Comparison of ENCODE assay signal across 7 mouse cellular contexts in the genomic region with DNA sequence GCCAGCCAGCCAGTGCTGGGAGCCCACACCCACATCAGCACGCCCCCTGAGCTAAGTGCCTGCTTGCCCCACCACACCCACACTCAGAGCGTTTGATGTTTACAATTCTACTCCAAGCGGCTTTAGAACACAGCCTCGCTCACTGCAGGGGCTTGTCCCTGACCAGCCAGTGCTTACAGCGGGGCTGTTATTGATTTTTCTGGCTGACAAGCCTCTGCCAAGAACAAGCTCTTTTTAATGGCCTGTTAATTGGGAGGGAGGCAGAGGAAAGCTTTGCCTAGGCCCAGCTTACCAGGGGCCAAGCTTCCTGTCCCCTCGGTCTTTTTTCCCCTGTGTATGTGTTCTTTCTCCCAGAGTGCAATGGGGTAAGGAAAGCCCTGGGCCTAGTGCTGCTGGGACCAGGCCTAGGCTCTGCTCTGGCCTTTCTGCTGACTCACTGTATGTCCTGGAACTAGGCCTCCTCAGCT. TPM values are rescaled to one million over a fixed set of nuclear protein-coding genes. Genes with fewer than 3 reads are reported as not detected.
A peak's percentile ranks its signal among the peaks of the same experiment; 100 is the strongest.
DNase-seq lines count a peak whose midpoint lies in the region; ATAC-seq and TF ChIP-seq lines count a peak whose summit lies in the region.

No protein-coding gene starts in this region.

- no peak for TF ChIP-seq CTCF in midbrain, postnatal 0 days (IDR thresholded peaks at IDR 0.05)

- peak; percentile 55 for DNase-seq in ovary, adult 18-20 months (ENCODE audit: low spot score)
- DNase-seq in ovary, postnatal 10 days (ENCODE audit: low spot score), result no peak
- DNase-seq in embryo, embryonic 9.5 days (ENCODE audit: extremely low spot score), result peak; percentile 38
- peak; percentile 66 for DNase-seq in midbrain, postnatal 0 days (ENCODE audit: low spot score)
- no peak for DNase-seq in thymus, postnatal 0 days (ENCODE audit: low spot score)

- ATAC-seq in heart, embryonic 12.5 days (ENCODE audit: insufficient number of reproducible peaks, low FRiP score), result peak; percentile 75
- peak; percentile 54; the same call in 1 of the 2 replicates for ATAC-seq in limb, embryonic 15.5 days (ENCODE audit: insufficient number of reproducible peaks, low FRiP score, low TSS enrichment, low read depth)
- no peak for ATAC-seq in midbrain, postnatal 0 days (ENCODE audit: low FRiP score)

- peaks cover 56% of the 10 kb centered on the region for H3K4me1 ChIP-seq in heart, embryonic 12.5 days (replicated peaks)
- H3K4me1 ChIP-seq in limb, embryonic 15.5 days, result peaks cover 60% of the 10 kb centered on the region
- no peaks in the 10 kb centered on the region for H3K4me1 ChIP-seq in midbrain, postnatal 0 days (ENCODE audit: insufficient read depth, low read length)

- peak overlapping the region; percentile 89 for H3K27ac ChIP-seq in heart, embryonic 12.5 days (ENCODE audit: poor library complexity, severe bottlenecking)
- H3K27ac ChIP-seq in limb, embryonic 15.5 days, result peak overlapping the region; percentile 80
- no peak overlapping the region for H3K27ac ChIP-seq in midbrain, postnatal 0 days (ENCODE audit: low read depth, low read length)

- H3K9me3 ChIP-seq in heart, embryonic 12.5 days (replicated peaks), result no peaks in the 10 kb centered on the region
- H3K9me3 ChIP-seq in limb, embryonic 15.5 days, result no peaks in the 10 kb centered on the region
- H3K9me3 ChIP-seq in midbrain, postnatal 0 days (ENCODE audit: low read length), result no peaks in the 10 kb centered on the region

- H3K9ac ChIP-seq in heart, embryonic 12.5 days, result peak overlapping the region; percentile 79
- no peak overlapping the region for H3K9ac ChIP-seq in limb, embryonic 15.5 days
- no peak overlapping the region for H3K9ac ChIP-seq in midbrain, postnatal 0 days (replicated peaks; ENCODE audit: low read length, poor library complexity, severe bottlenecking)

- no peaks in the 10 kb centered on the region for H3K27me3 ChIP-seq in heart, embryonic 12.5 days (replicated peaks)
- H3K27me3 ChIP-seq in limb, embryonic 15.5 days, result no peaks in the 10 kb centered on the region
- H3K27me3 ChIP-seq in midbrain, postnatal 0 days (ENCODE audit: insufficient read depth, low read length), result peaks cover 2% of the 10 kb centered on the region; the same call in 1 of the 2 replicates

- peak overlapping the region; percentile 75 for H3K4me2 ChIP-seq in heart, embryonic 12.5 days
- H3K4me2 ChIP-seq in limb, embryonic 15.5 days, result peak overlapping the region; percentile 41
- peak overlapping the region; percentile 15; the same call in 1 of the 2 replicates for H3K4me2 ChIP-seq in midbrain, postnatal 0 days (ENCODE audit: low read depth, low read length, poor library complexity, severe bottlenecking)

- 15% methylated on average over 6 of the region's 6 CpGs for WGBS in heart, embryonic 12.5 days
- 8% methylated on average over 6 of the region's 6 CpGs for WGBS in limb, embryonic 15.5 days
- WGBS in midbrain, postnatal 0 days, result 17% methylated on average over 6 of the region's 6 CpGs

- peaks cover 5% of the 10 kb centered on the region; the same call in 1 of the 2 replicates for H3K36me3 ChIP-seq in heart, embryonic 12.5 days
- 0 out of 2 replicates have a peak, but pooled peaks cover 3% of the 10 kb centered on the region for H3K36me3 ChIP-seq in limb, embryonic 15.5 days
- H3K36me3 ChIP-seq in midbrain, postnatal 0 days (ENCODE audit: insufficient read depth, low read length), result no peaks in the 10 kb centered on the region

- peak overlapping the region; percentile 53 for H3K4me3 ChIP-seq in heart, embryonic 12.5 days
- peak overlapping the region; percentile 27 for H3K4me3 ChIP-seq in limb, embryonic 15.5 days
- no peak overlapping the region for H3K4me3 ChIP-seq in midbrain, postnatal 0 days (ENCODE audit: low read depth, low read length)

RNA-seq across cellular contexts. Expression of a gene that starts 1.9 kb away (rescaled TPM):
- 37.7 and 37.9 TPM in 2 replicates for polyA plus RNA-seq in heart, embryonic 12.5 days (2016; fragmentation: Nextera tagmentation; extraction: Ambion mirVana)
- polyA plus RNA-seq in limb, embryonic 15.5 days (2015; fragmentation: Nextera tagmentation; extraction: Ambion mirVana), result 27.1 and 38.1 TPM in 2 replicates
- total RNA-seq in midbrain, postnatal 0 days (2014; rRNA removed), result 19.4 and 19.8 TPM in 2 replicates
- 7.5 and 8.0 TPM in 2 replicates for polyA plus RNA-seq in midbrain, postnatal 0 days (2015; fragmentation: Nextera tagmentation; extraction: Ambion mirVana)
- polyA plus RNA-seq in thymus, postnatal 0 days (2015; fragmentation: Nextera tagmentation; extraction: Ambion mirVana), result 13.8 and 14.4 TPM in 2 replicates

Comparison
In these comparisons a context has a peak if more than half of its experiments do, and no peak if none do; other contexts are left out.
1. DNase-seq: peak in ovary, adult 18-20 months (single experiment), embryo, embryonic 9.5 days (single experiment) and midbrain, postnatal 0 days (single experiment); none in ovary, postnatal 10 days (single experiment) and thymus, postnatal 0 days (single experiment).
2. H3K4me2 ChIP-seq: peak in every context shown above with its lines; median percentile 75 in heart, embryonic 12.5 days; 41 in limb, embryonic 15.5 days; 15 in midbrain, postnatal 0 days.